Mouse (Mus musculus) lung, adult 2 months (tissue): ENCODE results near the gene H2-Ab1.

Experiments
- CTCF ChIP-seq: fragments of 200-500 bp; IDR thresholded peaks from 2 replicates; pipeline ENCODE4 v1.5.1; 2011; ENCODE audit warnings: mild to moderate bottlenecking, low read length, control low read depth; ENCODE audit not compliant: insufficient read depth
- POLR2A ChIP-seq: fragments of 200-500 bp; IDR thresholded peaks from 2 replicates; pipeline ENCODE4 v1.6.1; 2011; ENCODE audit warnings: low read depth, mild to moderate bottlenecking, control low read depth, low read length, borderline replicate concordance; ENCODE audit errors: extremely low read depth

DNA sequence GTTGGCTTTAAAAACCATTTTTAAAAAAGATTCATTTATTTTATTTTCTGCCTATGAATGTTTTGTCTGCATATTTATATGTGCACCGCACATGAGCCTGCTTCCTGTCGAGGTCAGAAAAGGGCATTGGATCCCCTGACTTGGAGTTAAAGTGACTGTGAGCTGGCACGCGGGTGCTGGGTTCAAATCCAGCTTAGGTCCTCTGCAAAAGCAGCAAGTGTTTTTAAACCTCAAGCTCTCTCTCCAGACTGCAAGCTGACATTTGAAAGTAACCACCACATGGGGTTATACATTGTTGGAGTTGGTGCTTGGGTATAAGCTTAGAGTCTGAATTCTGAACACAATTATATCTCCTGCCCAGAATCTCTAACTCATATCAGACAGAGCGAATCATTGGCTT is 39.5 kb upstream of the H2-Ab1 start:
- TF ChIP-seq CTCF (no peak), POLR2A (no peak)
